Mouse (Mus musculus) liver, adult 2 months (tissue): ENCODE measurements around the gene Ggact.

Experiments used
- CTCF ChIP-seq: fragments of 200-500 bp; IDR thresholded peaks from 2 replicates; pipeline ENCODE4 v1.5.1; 2011; ENCODE audit warnings: low read depth, low read length, control low read depth
- POLR2A ChIP-seq: fragments of 200-500 bp; IDR thresholded peaks from 2 replicates; pipeline ENCODE4 v1.6.1; 2011; ENCODE audit warnings: low read length, control low read depth; ENCODE audit not compliant: insufficient read depth; ENCODE audit errors: extremely low read depth

DNA sequence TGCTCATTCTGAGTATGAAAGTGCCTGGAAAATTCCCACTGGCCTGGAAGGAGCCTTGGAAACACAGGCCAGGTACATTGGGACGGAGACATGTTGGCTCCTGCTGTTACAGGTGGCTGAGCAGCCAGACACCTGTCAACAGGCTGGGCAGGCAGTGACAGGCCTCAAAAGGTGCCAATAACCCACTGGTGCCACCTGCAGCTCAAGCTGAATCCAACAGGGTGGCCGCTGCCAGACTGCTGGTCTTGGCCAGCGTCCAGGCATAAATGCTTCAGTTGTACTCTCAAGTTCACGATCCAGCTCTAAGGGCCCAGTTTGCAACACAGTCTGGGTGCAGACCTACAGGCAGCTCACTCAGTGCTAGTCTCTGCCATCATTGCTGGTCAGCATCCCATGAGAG lies 10.7 kb downstream of the Ggact start:
- TF ChIP-seq CTCF: peak; percentile 86
- no peak for TF ChIP-seq POLR2A
